Mouse (Mus musculus) midbrain, postnatal 0 days (tissue): ENCODE measurements around the gene Eps15l1. TPM values are rescaled to one million over a fixed set of nuclear protein-coding genes. Genes with fewer than 3 reads are reported as not detected.

Experiments used
- ATAC-seq: fragments of 200-750 bp; cut with Nextera tagmentation; 2 replicates; pipeline ENCODE4 v1.8.0; 2017; ENCODE audit warnings: moderate number of reproducible peaks, mild to moderate bottlenecking, moderate TSS enrichment, moderate library complexity; ENCODE audit not compliant: low FRiP score
- DNase-seq: peaks from one replicate; pipeline ENCODE4 v3.0.0-alpha.2; 2015; ENCODE audit warnings: low spot score
- H3K27ac ChIP-seq: fragments of 300-500 bp; sonication (generic); 2 replicates; pipeline ENCODE4 v1.5.1; 2014; ENCODE audit warnings: low read depth, mild to moderate bottlenecking, low read length, mixed read lengths
- H3K27me3 ChIP-seq: fragments of 300-500 bp; sonication (generic); 2 replicates; pipeline ENCODE4 v1.6.1; 2014; ENCODE audit warnings: low read length, control low read depth, mixed read lengths; ENCODE audit not compliant: insufficient read depth
- H3K36me3 ChIP-seq: fragments of 300-500 bp; sonication (generic); 2 replicates; pipeline ENCODE4 v1.6.1; 2014; ENCODE audit warnings: low read length, control low read depth, mixed read lengths; ENCODE audit not compliant: insufficient read depth
- H3K4me1 ChIP-seq: fragments of 300-500 bp; sonication (generic); 2 replicates; pipeline ENCODE4 v1.6.1; 2014; ENCODE audit warnings: mild to moderate bottlenecking, control low read depth, antibody characterized with exemption, low read length, mixed read lengths; ENCODE audit not compliant: insufficient read depth
- H3K4me2 ChIP-seq: fragments of 300-500 bp; sonication (generic); 2 replicates; pipeline ENCODE4 v1.6.1; 2014; ENCODE audit warnings: low read depth, mild to moderate bottlenecking, low read length, mixed read lengths; ENCODE audit not compliant: poor library complexity, severe bottlenecking
- H3K4me3 ChIP-seq: fragments of 300-500 bp; sonication (generic); 2 replicates; pipeline ENCODE4 v1.5.1; 2014; ENCODE audit warnings: low read depth, mild to moderate bottlenecking, low read length, moderate library complexity
- H3K9ac ChIP-seq: fragments of 300-500 bp; sonication (generic); replicated peaks from 2 replicates; pipeline ENCODE4 v1.6.1; 2014; ENCODE audit warnings: mild to moderate bottlenecking, low read length, moderate library complexity, mixed read lengths; ENCODE audit not compliant: poor library complexity, severe bottlenecking
- H3K9me3 ChIP-seq: fragments of 300-500 bp; sonication (generic); 2 replicates; pipeline ENCODE4 v1.6.1; 2016; ENCODE audit warnings: low read length, control low read depth
- CTCF ChIP-seq: IDR thresholded peaks from 2 replicates; pipeline ENCODE4 v1.5.1; 2016; ENCODE audit warnings: antibody characterized with exemption, mild to moderate bottlenecking
- WGBS: fragments of 180-500 bp; shearing (Covaris S2); extraction: QIAGEN DNeasy Blood & Tissue Kit; methylation state at CpG from one replicate; pipeline ENCODE4 v1.1.7; 2014; 5-methylcytosine and 5-hydroxymethylcytosine counted together
- polyA plus RNA-seq: library from polyadenylated mRNA; unstranded; fragments of >200 nt; fragmentation: Nextera tagmentation; extraction: Ambion mirVana; gene quantifications from 2 replicates; pipeline ENCODE4 v1.2.1, GENCODE M21; 2015
- total RNA-seq: library from RNA; depleted of rRNA; stranded (reverse); fragments of >200 nt; gene quantifications from 2 replicates; pipeline ENCODE4 v1.2.3, GENCODE M21; 2014

The Eps15l1 gene
- total and polyA plus RNA-seq, 2 experiments from 2014 or later = 51.3 to 65.7 TPM

GRCm38 (mm10) chr8:72336273-72336672 lies 85.0 kb downstream of the Eps15l1 start:
- H3K9me3 ChIP-seq = no peaks in the 10 kb centered on the region
- ATAC-seq (no peak), DNase-seq (no peak)
- no peaks in the 10 kb centered on the region for H3K4me1 ChIP-seq
- WGBS = 87% methylated on average over 2 of the region's 2 CpGs
- H3K36me3 ChIP-seq = peaks cover 55% of the 10 kb centered on the region
- H3K4me2 ChIP-seq = no peak overlapping the region
- H3K4me3 ChIP-seq = no peak overlapping the region
- no peak overlapping the region for H3K9ac ChIP-seq
- no peaks in the 10 kb centered on the region for H3K27me3 ChIP-seq
- no peak for TF ChIP-seq CTCF
- H3K27ac ChIP-seq = no peak overlapping the region

GRCm38 (mm10) chr8:72334144-72334641 lies 87.1 kb downstream of the Eps15l1 start:
- TF ChIP-seq CTCF = no peak
- H3K4me3 ChIP-seq = no peak overlapping the region
- H3K4me1 ChIP-seq = no peaks in the 10 kb centered on the region
- no peak for ATAC-seq
- WGBS = 74% methylated on average over 4 of the region's 4 CpGs
- no peak overlapping the region for H3K4me2 ChIP-seq
- peaks cover 36% of the 10 kb centered on the region for H3K36me3 ChIP-seq
- no peak overlapping the region for H3K27ac ChIP-seq
- H3K27me3 ChIP-seq = no peaks in the 10 kb centered on the region
- DNase-seq = no peak
- no peaks in the 10 kb centered on the region for H3K9me3 ChIP-seq
- H3K9ac ChIP-seq = no peak overlapping the region

GRCm38 (mm10) chr8:72333429-72334143 lies 87.7 kb downstream of the Eps15l1 start:
- Histone ChIP-seq H3K4me2 (no peak overlapping the region), H3K9ac (no peak overlapping the region), H3K36me3 (peaks cover 30% of the 10 kb centered on the region), H3K27me3 (no peaks in the 10 kb centered on the region), H3K9me3 (no peaks in the 10 kb centered on the region), H3K4me3 (no peak overlapping the region), H3K27ac (no peak overlapping the region), H3K4me1 (no peaks in the 10 kb centered on the region)
- no peak for DNase-seq
- TF ChIP-seq CTCF = no peak
- 59% methylated on average over 3 of the region's 3 CpGs for WGBS
- ATAC-seq = no peak

GRCm38 (mm10) chr8:72331631-72332030 lies 89.6 kb downstream of the Eps15l1 start:
- no peak for ATAC-seq
- Histone ChIP-seq H3K9me3 (no peaks in the 10 kb centered on the region), H3K4me1 (no peaks in the 10 kb centered on the region), H3K9ac (no peak overlapping the region), H3K36me3 (peaks cover 26% of the 10 kb centered on the region), H3K4me3 (no peak overlapping the region), H3K27ac (no peak overlapping the region), H3K27me3 (no peaks in the 10 kb centered on the region), H3K4me2 (no peak overlapping the region)
- DNase-seq = no peak
- 93% methylated on average over 4 of the region's 4 CpGs for WGBS
- no peak for TF ChIP-seq CTCF

GRCm38 (mm10) chr8:72330806-72331516 lies 90.3 kb downstream of the Eps15l1 start:
- H3K4me2 ChIP-seq = no peak overlapping the region
- H3K27ac ChIP-seq = no peak overlapping the region
- ATAC-seq (no peak), DNase-seq (no peak)
- no peaks in the 10 kb centered on the region for H3K9me3 ChIP-seq
- WGBS = 83% methylated on average over 6 of the region's 6 CpGs
- no peak for TF ChIP-seq CTCF
- H3K36me3 ChIP-seq = peaks cover 26% of the 10 kb centered on the region
- H3K4me1 ChIP-seq = no peaks in the 10 kb centered on the region
- no peak overlapping the region for H3K4me3 ChIP-seq
- H3K9ac ChIP-seq = no peak overlapping the region
- H3K27me3 ChIP-seq = no peaks in the 10 kb centered on the region

GRCm38 (mm10) chr8:72329116-72329515 lies 92.1 kb downstream of the Eps15l1 start:
- ATAC-seq (no peak), DNase-seq (no peak)
- Histone ChIP-seq H3K27ac (no peak overlapping the region), H3K36me3 (peaks cover 18% of the 10 kb centered on the region; the same call in 1 of the 2 replicates), H3K9ac (no peak overlapping the region), H3K9me3 (no peaks in the 10 kb centered on the region), H3K4me2 (no peak overlapping the region), H3K27me3 (no peaks in the 10 kb centered on the region), H3K4me3 (no peak overlapping the region), H3K4me1 (no peaks in the 10 kb centered on the region)
- 90% methylated on average over 3 of the region's 3 CpGs for WGBS
- no peak for TF ChIP-seq CTCF
